Mouse (Mus musculus) CH12.LX (cell line): Measurements from ENCODE around the gene Gpr183.

Experiments used
- CHD2 ChIP-seq: IDR thresholded peaks from 2 replicates; pipeline ENCODE4 v1.6.1; 2011; ENCODE audit warnings: low read length, improper control_type of control experiment
- CTCF ChIP-seq, 2 experiments: IDR thresholded peaks in 1 of 2; conservative IDR thresholded peaks in 1 of 2; 2 replicates each; pipeline ENCODE4 v1.5.1; 2011 to 2012; ENCODE audit warnings: low read depth in 2 of 2, low read length in 2 of 2, improper control_type of control experiment in 1 of 2, inconsistent platforms in 1 of 2, mild to moderate bottlenecking in 1 of 2, moderate library complexity in 1 of 2
- GABPA ChIP-seq: IDR thresholded peaks from 2 replicates; pipeline ENCODE4 v1.6.1; 2012; ENCODE audit warnings: low read depth, low read length, improper control_type of control experiment, inconsistent platforms; ENCODE audit not compliant: insufficient replicate concordance
- JUND ChIP-seq: conservative IDR thresholded peaks from 2 replicates; pipeline ENCODE4 v1.6.1; 2011; ENCODE audit warnings: low read depth, low read length, improper control_type of control experiment
- MAZ ChIP-seq: IDR thresholded peaks from 2 replicates; pipeline ENCODE4 v1.6.1; 2012; ENCODE audit warnings: low read depth, mild to moderate bottlenecking, inconsistent platforms, low read length, improper control_type of control experiment, moderate library complexity
- MEF2A ChIP-seq: IDR thresholded peaks from 2 replicates; pipeline ENCODE4 v1.6.1; 2014; ENCODE audit warnings: low read depth, mild to moderate bottlenecking, inconsistent platforms, low read length, improper control_type of control experiment, borderline replicate concordance
- NELFE ChIP-seq: IDR thresholded peaks from 2 replicates; pipeline ENCODE4 v1.6.1; 2011; ENCODE audit warnings: low read depth, low read length, improper control_type of control experiment
- POLR2A ChIP-seq: IDR thresholded peaks from 2 replicates; pipeline ENCODE4 v1.6.1; 2011; ENCODE audit warnings: low read depth, mild to moderate bottlenecking, improper control_type of control experiment, low read length
- ZC3H11A ChIP-seq: IDR thresholded peaks from 2 replicates; pipeline ENCODE4 v1.6.1; 2012; ENCODE audit warnings: low read depth, mild to moderate bottlenecking, inconsistent platforms, low read length, improper control_type of control experiment

DNA sequence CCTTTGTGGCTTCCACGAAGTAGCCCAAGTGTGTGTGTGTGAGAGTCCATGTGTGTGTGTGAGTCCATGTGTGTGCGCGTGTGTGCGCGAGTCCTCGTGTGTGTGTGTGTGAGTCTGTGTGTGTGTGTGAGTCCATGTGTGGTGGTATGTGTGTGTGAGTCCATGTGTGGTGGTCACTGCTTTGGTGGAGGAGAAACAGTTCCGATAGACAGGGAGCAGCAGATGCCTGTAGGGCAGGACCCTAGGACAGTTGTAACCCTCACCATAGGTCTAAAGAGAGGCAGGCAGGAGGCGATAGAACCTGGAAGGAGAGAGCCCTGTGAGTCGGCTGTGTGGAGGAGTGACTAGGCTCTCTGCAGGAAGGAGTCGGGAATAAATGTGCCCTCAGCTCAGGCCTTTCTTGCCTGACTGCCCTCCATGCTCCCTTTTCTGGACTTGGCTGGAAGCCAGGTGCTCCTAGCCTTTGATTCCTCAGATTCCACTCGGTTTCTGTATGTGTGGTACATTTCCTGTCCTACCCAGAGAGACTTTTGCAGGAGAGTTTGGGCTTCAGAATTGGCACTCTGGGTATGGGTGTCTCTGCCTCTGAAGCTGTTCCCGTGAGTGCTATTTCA is 44.4 kb downstream of the Gpr183 start:
- TF ChIP-seq ZC3H11A, result no peak
- no peak for TF ChIP-seq CTCF (conservative IDR thresholded peaks at IDR 0.05 in 1 of 2, IDR thresholded peaks at IDR 0.05 in 1 of 2; ENCODE audit: low read depth in 2 of 2, low read length in 2 of 2)
- TF ChIP-seq GABPA, result no peak
- TF ChIP-seq NELFE, result no peak
- no peak for TF ChIP-seq CHD2
- TF ChIP-seq MAZ, result no peak
- TF ChIP-seq POLR2A, result no peak
- TF ChIP-seq JUND, result no peak
- TF ChIP-seq MEF2A, result no peak
